Mouse (Mus musculus) neural tube, embryonic 12.5 days (tissue): ENCODE data around the gene Pilrb1. TPM values are rescaled to one million over a fixed set of nuclear protein-coding genes. Genes with fewer than 3 reads are reported as not detected.
"Not testable (repeated sequence)": the region's sequence is repeated elsewhere in the genome, so short reads cannot be mapped to it uniquely, and the experiment has no call there.

Source experiments
- ATAC-seq: fragments of 200-750 bp; cut with Nextera tagmentation; 2 replicates; pipeline ENCODE4 v1.8.0; 2017; ENCODE audit warnings: low read depth, mild to moderate bottlenecking, moderate TSS enrichment, moderate library complexity; ENCODE audit not compliant: low FRiP score
- H3K27ac ChIP-seq: fragments of 300-500 bp; sonication (generic); 2 replicates; pipeline ENCODE4 v1.5.1; 2016
- H3K27me3 ChIP-seq: fragments of 300-500 bp; sonication (generic); replicated peaks from 2 replicates; pipeline ENCODE4 v1.6.1; 2016; ENCODE audit warnings: mild to moderate bottlenecking
- H3K36me3 ChIP-seq: fragments of 300-500 bp; sonication (generic); 2 replicates; pipeline ENCODE4 v1.6.1; 2016; ENCODE audit warnings: mild to moderate bottlenecking
- H3K4me1 ChIP-seq: fragments of 300-500 bp; sonication (generic); 2 replicates; pipeline ENCODE4 v1.6.1; 2016
- H3K4me2 ChIP-seq: fragments of 300-500 bp; sonication (generic); replicated peaks from 2 replicates; pipeline ENCODE4 v1.6.1; 2016; ENCODE audit warnings: mild to moderate bottlenecking
- H3K4me3 ChIP-seq: fragments of 300-500 bp; sonication (generic); 2 replicates; pipeline ENCODE4 v1.5.1; 2016
- H3K9ac ChIP-seq: fragments of 300-500 bp; sonication (generic); 2 replicates; pipeline ENCODE4 v1.6.1; 2016; ENCODE audit warnings: mild to moderate bottlenecking
- H3K9me3 ChIP-seq: fragments of 300-500 bp; sonication (generic); 2 replicates; pipeline ENCODE4 v1.6.1; 2016; ENCODE audit warnings: mild to moderate bottlenecking
- WGBS: fragments of 180-500 bp; shearing (Covaris S2); methylation state at CpG from one replicate; pipeline ENCODE4 v1.1.7; 2016; 5-methylcytosine and 5-hydroxymethylcytosine counted together
- polyA plus RNA-seq: library from polyadenylated mRNA; unstranded; fragments of >200 nt; fragmentation: Nextera tagmentation; extraction: Ambion mirVana; gene quantifications from 2 replicates; pipeline ENCODE4 v1.2.1, GENCODE M21; 2016

Pilrb1 gene
- polyA plus RNA-seq, 1 experiment from 2014 or later: not detected

DNA sequence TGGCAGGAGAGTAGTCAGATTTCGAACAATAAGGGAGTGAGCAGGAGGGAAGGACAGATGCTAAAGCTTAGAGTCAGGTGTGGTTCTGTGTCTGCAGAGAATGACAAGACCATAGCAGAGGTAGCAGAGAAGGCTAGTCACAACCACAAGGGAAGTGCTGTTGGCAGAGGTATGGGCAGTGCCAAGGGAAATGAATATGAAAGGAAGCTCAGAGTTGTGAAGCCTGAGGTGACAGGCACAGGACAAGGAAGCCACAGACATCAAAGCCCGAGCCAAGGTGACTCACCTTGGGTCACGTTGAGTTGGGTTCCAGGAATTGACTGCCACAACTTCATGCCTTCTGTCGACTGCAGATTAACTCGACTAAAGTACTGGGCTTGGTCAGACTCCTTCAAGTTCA, 1.0 kb downstream of the Pilrb1 start:
- WGBS: 73% methylated on average over 5 of the region's 5 CpGs
- H3K9ac ChIP-seq: not testable (repeated sequence)

DNA sequence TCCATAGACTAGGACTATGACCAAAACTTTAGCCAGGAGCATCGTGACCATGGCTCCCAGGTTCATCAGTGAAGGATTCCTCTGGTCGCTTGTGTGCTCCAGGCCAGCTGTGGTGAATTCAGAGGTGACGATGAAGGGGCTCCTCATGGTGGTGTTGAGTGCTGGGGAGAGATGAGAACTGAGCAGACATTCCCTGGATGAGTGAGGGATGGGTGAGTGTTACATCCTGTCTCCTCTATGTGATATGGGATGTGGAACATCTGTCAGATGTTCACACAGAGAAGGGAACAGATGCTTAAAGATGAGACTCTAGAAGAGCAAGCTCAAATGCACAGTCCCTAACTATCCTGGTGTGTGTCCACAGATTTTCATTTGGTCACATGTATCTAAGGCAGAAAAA, 3.0 kb downstream of the Pilrb1 start:
- H3K9me3 ChIP-seq, H3K4me3 ChIP-seq, H3K27me3 ChIP-seq, H3K36me3 ChIP-seq, H3K4me2 ChIP-seq, H3K9ac ChIP-seq, ATAC-seq, H3K4me1 ChIP-seq, H3K27ac ChIP-seq: not testable (repeated sequence)
- WGBS: 86% methylated on average over 3 of the region's 3 CpGs

More for the DNA sequence above, 1.0 kb downstream of the Pilrb1 start:
- H3K9me3 ChIP-seq, H3K27ac ChIP-seq, H3K36me3 ChIP-seq, ATAC-seq, H3K27me3 ChIP-seq, H3K4me3 ChIP-seq, H3K4me2 ChIP-seq, H3K4me1 ChIP-seq: not testable (repeated sequence)

DNA sequence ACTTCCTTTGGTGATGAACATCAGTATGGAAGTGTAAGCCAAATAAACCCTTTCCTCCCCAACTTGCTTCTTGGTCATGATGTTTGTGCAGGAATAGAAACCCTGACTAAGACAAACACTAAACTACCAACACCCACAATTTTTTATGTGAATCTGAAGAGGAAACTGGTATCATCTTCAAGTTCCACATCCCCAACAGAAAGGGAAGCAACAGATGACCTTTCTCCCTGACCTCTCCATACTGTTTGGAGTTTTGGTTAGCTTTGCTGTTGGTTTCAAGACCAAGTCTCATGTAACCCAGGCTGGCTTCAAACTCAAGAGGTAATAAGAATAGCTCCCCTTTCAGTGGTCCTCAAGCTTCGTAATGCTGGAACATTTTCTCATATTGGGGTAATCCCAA, 7.6 kb downstream of the Pilrb1 start:
- not testable (repeated sequence) for H3K4me3 ChIP-seq, H3K27me3 ChIP-seq, H3K9me3 ChIP-seq, H3K27ac ChIP-seq, H3K9ac ChIP-seq, H3K36me3 ChIP-seq, ATAC-seq, H3K4me1 ChIP-seq, H3K4me2 ChIP-seq
- 92% methylated on average over 1 of the region's 1 CpGs for WGBS

GRCm38 (mm10) chr5:137837110-137837509, 20.8 kb downstream of the Pilrb1 start:
- not testable (repeated sequence) for H3K9me3 ChIP-seq, H3K36me3 ChIP-seq

DNA sequence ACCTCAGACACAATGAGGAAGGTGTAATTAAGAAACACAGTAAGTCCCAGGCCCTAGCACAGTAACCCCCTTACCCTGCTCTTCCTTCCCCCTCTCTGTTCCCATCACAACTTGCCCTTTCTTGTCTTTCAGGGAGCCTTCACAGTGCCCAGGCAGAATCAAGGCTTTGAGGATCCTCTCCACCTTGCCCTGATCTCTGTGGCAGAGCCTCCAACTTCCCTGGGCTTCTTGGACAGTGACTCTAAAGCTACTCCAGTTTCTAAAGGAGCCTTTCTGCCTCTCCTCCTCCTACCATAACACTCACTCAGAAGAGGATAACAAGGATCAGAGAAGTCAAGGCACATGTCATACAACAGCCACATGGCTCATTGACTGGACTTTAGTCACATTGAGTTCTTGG, 21.3 kb downstream of the Pilrb1 start:
- Histone ChIP-seq H3K27ac (no peak overlapping the region), H3K4me2 (no peak overlapping the region), H3K9me3 (no peaks in the 10 kb centered on the region), H3K4me3 (no peak overlapping the region), H3K4me1 (no peaks in the 10 kb centered on the region), H3K27me3 (no peaks in the 10 kb centered on the region), H3K9ac (no peak overlapping the region), H3K36me3 (no peaks in the 10 kb centered on the region)
- no peak for ATAC-seq

More at GRCm38 (mm10) chr5:137837110-137837509, 20.8 kb downstream of the Pilrb1 start:
- not testable (repeated sequence) for H3K4me3 ChIP-seq, ATAC-seq, H3K27ac ChIP-seq, H3K4me1 ChIP-seq, H3K27me3 ChIP-seq, H3K4me2 ChIP-seq, H3K9ac ChIP-seq

DNA sequence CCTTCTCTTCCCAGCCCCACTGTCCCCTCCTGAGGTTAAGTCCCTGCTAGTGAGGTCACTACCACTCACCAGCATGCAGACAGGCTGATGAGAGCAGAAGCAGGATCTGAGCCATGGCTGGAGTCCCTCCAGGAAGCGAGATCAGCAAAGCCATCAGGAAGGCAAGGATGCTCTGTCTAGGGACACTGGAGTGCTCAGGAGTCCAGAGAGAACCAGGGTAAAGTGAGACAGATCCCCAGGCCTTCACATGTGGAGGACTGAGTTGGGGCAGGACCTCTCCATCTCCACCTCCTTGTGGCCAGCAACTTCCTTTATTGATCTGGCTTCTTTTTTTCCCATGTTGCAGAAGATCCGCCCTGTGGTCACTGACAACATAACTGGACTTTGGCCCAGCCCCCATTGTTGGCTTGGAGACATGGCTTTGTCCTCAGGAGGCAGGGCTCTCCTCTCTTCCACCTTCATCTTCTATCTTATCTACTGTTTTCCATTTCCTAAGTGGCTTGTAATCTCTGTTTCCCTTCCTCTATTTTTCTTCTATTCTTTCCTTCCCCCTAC, 21.9 kb downstream of the Pilrb1 start, which contains the start of gene Pilra:
TSS of gene Pilra (minus strand) at position 316 of the 555 bp plus-strand sequence.
- not testable (repeated sequence) for H3K36me3 ChIP-seq, H3K4me1 ChIP-seq, H3K27me3 ChIP-seq, H3K9me3 ChIP-seq, H3K27ac ChIP-seq, H3K9ac ChIP-seq, ATAC-seq, H3K4me2 ChIP-seq, H3K4me3 ChIP-seq
- 67% methylated on average over 2 of the region's 2 CpGs for WGBS

- no peak overlapping the region for H3K4me2 ChIP-seq
- H3K27ac ChIP-seq: no peak overlapping the region
- no peak for ATAC-seq
- H3K9me3 ChIP-seq: no peaks in the 10 kb centered on the region
- H3K27me3 ChIP-seq: no peaks in the 10 kb centered on the region
- no peak overlapping the region for H3K9ac ChIP-seq
- WGBS: 67% methylated on average over 4 of the region's 4 CpGs
- H3K4me3 ChIP-seq: no peak overlapping the region
- H3K36me3 ChIP-seq: no peaks in the 10 kb centered on the region
- no peaks in the 10 kb centered on the region for H3K4me1 ChIP-seq
Observed at GRCm38 (mm10) chr5:137833500-137833899, 24.4 kb downstream of the Pilrb1 start.

GRCm38 (mm10) chr5:137831506-137831905, 26.4 kb downstream of the Pilrb1 start:
- Histone ChIP-seq H3K36me3 (no peaks in the 10 kb centered on the region), H3K27me3 (no peaks in the 10 kb centered on the region), H3K9me3 (no peaks in the 10 kb centered on the region), H3K9ac (no peak overlapping the region), H3K4me2 (no peak overlapping the region), H3K4me1 (no peaks in the 10 kb centered on the region), H3K4me3 (no peak overlapping the region), H3K27ac (no peak overlapping the region)
- ATAC-seq: no peak
- 77% methylated on average over 6 of the region's 6 CpGs for WGBS

DNA sequence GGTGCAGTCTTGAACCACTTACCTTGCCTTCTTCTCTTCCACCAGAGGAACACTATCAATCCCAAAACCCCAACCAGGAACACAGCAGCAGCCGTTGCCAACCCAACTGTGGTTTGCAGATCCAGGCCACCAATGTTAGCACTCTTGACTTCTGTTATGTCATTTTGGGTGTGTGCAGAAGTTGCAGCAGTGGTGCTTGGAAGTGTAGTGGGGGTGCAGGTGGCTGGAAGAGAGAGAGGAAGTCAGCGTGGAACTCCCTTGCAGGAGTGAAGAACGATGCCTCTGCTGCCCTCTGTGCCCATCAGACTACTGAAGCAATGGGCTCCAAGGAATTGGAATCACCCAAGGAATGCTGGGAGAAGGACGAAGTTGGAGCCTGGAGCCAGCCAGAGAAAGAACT, 26.8 kb downstream of the Pilrb1 start:
- Histone ChIP-seq H3K27ac (no peak overlapping the region), H3K4me1 (no peaks in the 10 kb centered on the region), H3K4me2 (no peak overlapping the region), H3K9ac (no peak overlapping the region), H3K27me3 (no peaks in the 10 kb centered on the region), H3K4me3 (no peak overlapping the region), H3K9me3 (no peaks in the 10 kb centered on the region), H3K36me3 (no peaks in the 10 kb centered on the region)
- WGBS: 90% methylated on average over 4 of the region's 4 CpGs
- no peak for ATAC-seq

DNA sequence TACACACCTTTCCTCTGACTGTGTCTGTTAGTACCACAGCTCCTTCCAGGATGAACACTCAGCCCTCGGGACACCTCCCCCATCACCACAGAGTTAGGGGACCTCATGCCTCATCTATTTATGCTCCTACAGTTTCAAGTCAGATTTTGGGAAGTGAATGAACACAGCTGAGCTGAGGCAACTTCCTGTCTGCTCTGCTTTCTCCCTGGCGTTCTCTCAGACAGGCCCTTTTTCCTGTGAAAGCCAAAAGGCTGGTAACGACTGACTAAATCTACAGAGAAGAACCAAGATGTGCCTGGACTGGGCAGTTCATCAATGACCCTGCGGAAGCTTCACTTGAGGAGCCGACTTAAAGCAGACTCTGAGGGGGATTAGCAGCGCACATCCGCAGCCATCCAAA, 27.7 kb downstream of the Pilrb1 start:
- Histone ChIP-seq H3K27ac (no peak overlapping the region), H3K4me3 (no peak overlapping the region), H3K4me1 (no peaks in the 10 kb centered on the region), H3K4me2 (no peak overlapping the region), H3K27me3 (no peaks in the 10 kb centered on the region), H3K9me3 (no peaks in the 10 kb centered on the region), H3K9ac (no peak overlapping the region), H3K36me3 (no peaks in the 10 kb centered on the region)
- ATAC-seq: no peak
- WGBS: 90% methylated on average over 7 of the region's 7 CpGs

- H3K4me1 ChIP-seq: no peaks in the 10 kb centered on the region
- no peaks in the 10 kb centered on the region for H3K27me3 ChIP-seq
- 87% methylated on average over 6 of the region's 6 CpGs for WGBS
- no peak for ATAC-seq
- no peak overlapping the region for H3K4me2 ChIP-seq
- H3K4me3 ChIP-seq: no peak overlapping the region
- no peak overlapping the region for H3K9ac ChIP-seq
- H3K9me3 ChIP-seq: no peaks in the 10 kb centered on the region
- H3K36me3 ChIP-seq: no peaks in the 10 kb centered on the region
- no peak overlapping the region for H3K27ac ChIP-seq
Observed at GRCm38 (mm10) chr5:137828694-137829093, 29.2 kb downstream of the Pilrb1 start.

- no peak overlapping the region for H3K4me2 ChIP-seq
Observed at GRCm38 (mm10) chr5:137826421-137826820, 31.5 kb downstream of the Pilrb1 start.

DNA sequence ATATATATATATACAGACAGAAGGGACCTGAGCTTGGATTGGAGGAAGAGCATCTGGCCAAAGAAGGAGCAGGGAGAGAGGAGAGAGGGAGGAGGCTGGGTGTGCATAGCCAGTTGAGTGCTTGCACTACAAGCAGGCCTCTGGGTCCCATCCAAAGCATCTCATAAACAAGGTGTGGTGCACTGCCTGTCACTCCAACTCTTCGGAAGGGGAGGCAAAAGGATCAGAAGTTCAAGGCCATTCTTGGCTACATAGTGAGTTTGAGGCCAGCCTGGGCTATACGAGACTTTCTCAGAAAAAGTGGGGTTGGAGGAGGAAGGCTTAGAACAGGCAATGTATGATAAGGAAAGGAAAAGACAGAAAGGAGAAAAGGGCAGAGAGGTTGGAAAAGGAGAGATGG, 31.9 kb downstream of the Pilrb1 start:
- H3K9me3 ChIP-seq: no peaks in the 10 kb centered on the region
- no peaks in the 10 kb centered on the region for H3K4me1 ChIP-seq
- no peak overlapping the region for H3K27ac ChIP-seq
- H3K27me3 ChIP-seq: no peaks in the 10 kb centered on the region
- no peak for ATAC-seq
- no peak overlapping the region for H3K4me3 ChIP-seq
- no peak overlapping the region for H3K9ac ChIP-seq
- no peaks in the 10 kb centered on the region for H3K36me3 ChIP-seq
- WGBS: 83% methylated on average over 2 of the region's 2 CpGs
- no peak overlapping the region for H3K4me2 ChIP-seq

More at GRCm38 (mm10) chr5:137826421-137826820, 31.5 kb downstream of the Pilrb1 start:
- no peaks in the 10 kb centered on the region for H3K9me3 ChIP-seq
- H3K27me3 ChIP-seq: no peaks in the 10 kb centered on the region
- no peaks in the 10 kb centered on the region for H3K36me3 ChIP-seq
- no peaks in the 10 kb centered on the region for H3K4me1 ChIP-seq
- no peak overlapping the region for H3K9ac ChIP-seq
- 81% methylated on average over 7 of the region's 7 CpGs for WGBS
- H3K4me3 ChIP-seq: no peak overlapping the region
- H3K27ac ChIP-seq: no peak overlapping the region
- ATAC-seq: no peak
